Mouse (Mus musculus) frontal cortex, postnatal 14 days (tissue): ENCODE measurements at regions not wholly inside any gene's neighbourhood (a gene's known extent, or its start where the extent isn't known, plus 50 kb on each side); places are given as distances from the start of the nearest gene placed in this dataset.

Experiments used
- DNase-seq, 2 experiments: peaks; one replicate each; pipeline ENCODE4 v3.0.0; 2022; ENCODE audit warnings: low spot score in 2 of 2

GRCm38 (mm10) chr14:56313969-56314368 is 50.9 kb upstream of the Atp12a start:
- no peak for DNase-seq

DNA sequence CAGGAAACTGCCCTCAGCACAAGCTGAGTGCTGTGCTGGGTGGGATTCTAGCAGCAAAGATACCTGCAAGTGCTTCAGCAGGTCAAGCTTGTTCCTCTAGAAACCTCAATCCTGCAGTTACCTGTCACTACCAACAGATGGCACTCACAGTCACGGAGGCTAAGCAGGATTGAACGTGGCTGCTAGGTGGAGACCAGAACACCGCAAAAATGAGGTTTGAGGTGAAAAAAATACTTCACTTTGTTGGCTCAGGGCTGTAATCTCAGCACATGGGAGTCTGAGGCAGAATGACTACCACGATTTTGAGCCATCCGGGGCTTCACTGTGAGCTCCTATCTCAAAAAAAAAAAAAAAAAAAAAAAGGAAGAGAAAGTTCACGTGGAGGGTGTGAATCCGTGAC is 50.4 kb upstream of the Atp12a start:
- DNase-seq = peak in 1 of 2 experiments; percentile 38
